Mouse (Mus musculus) midbrain, embryonic 16.5 days (tissue): ENCODE data around the gene Ndufa7. TPM values are rescaled to one million over a fixed set of nuclear protein-coding genes. Genes with fewer than 3 reads are reported as not detected.

Experiments
- ATAC-seq: fragments of 200-750 bp; cut with Nextera tagmentation; 2 replicates; pipeline ENCODE4 v1.8.0; 2017; ENCODE audit warnings: moderate TSS enrichment
- H3K27ac ChIP-seq: fragments of 300-500 bp; sonication (generic); 2 replicates; pipeline ENCODE4 v1.5.1; 2014; ENCODE audit warnings: mild to moderate bottlenecking, low read length, mixed read lengths
- H3K27me3 ChIP-seq: fragments of 300-500 bp; sonication (generic); 2 replicates; pipeline ENCODE4 v1.6.1; 2014; ENCODE audit warnings: low read depth, low read length, mixed read lengths; ENCODE audit not compliant: control insufficient read depth, insufficient read depth
- H3K36me3 ChIP-seq: fragments of 300-500 bp; sonication (generic); 2 replicates; pipeline ENCODE4 v1.6.1; 2014; ENCODE audit warnings: mild to moderate bottlenecking, low read length, moderate library complexity, mixed read lengths; ENCODE audit not compliant: control insufficient read depth, insufficient read depth
- H3K4me1 ChIP-seq: fragments of 300-500 bp; sonication (generic); 2 replicates; pipeline ENCODE4 v1.6.1; 2014; ENCODE audit warnings: mild to moderate bottlenecking, low read length, mixed read lengths; ENCODE audit not compliant: control insufficient read depth, insufficient read depth
- H3K4me2 ChIP-seq: fragments of 300-500 bp; sonication (generic); 2 replicates; pipeline ENCODE4 v1.6.1; 2014; ENCODE audit warnings: mild to moderate bottlenecking, low read length, mixed read lengths
- H3K4me3 ChIP-seq: fragments of 300-500 bp; sonication (generic); 2 replicates; pipeline ENCODE4 v1.5.1; 2014; ENCODE audit warnings: low read depth, mild to moderate bottlenecking, low read length, moderate library complexity, mixed read lengths
- H3K9ac ChIP-seq: fragments of 300-500 bp; sonication (generic); 2 replicates; pipeline ENCODE4 v1.6.1; 2014; ENCODE audit warnings: low read depth, low read length, mixed read lengths
- H3K9me3 ChIP-seq: fragments of 300-500 bp; sonication (generic); replicated peaks from 2 replicates; pipeline ENCODE4 v1.6.1; 2014; ENCODE audit warnings: mild to moderate bottlenecking, low read length, mixed read lengths; ENCODE audit not compliant: control insufficient read depth, poor library complexity, severe bottlenecking
- WGBS: fragments of 180-500 bp; shearing (Covaris S2); extraction: QIAGEN DNeasy Blood & Tissue Kit; methylation state at CpG from one replicate; pipeline ENCODE4 v1.1.7; 2014; 5-methylcytosine and 5-hydroxymethylcytosine counted together
- polyA plus RNA-seq: library from polyadenylated mRNA; unstranded; fragments of >200 nt; fragmentation: Nextera tagmentation; extraction: Ambion mirVana; gene quantifications from 2 replicates; pipeline ENCODE4 v1.2.1, GENCODE M21; 2015

Ndufa7 gene
- polyA plus RNA-seq, 1 experiment from 2014 or later: 428 TPM

DNA sequence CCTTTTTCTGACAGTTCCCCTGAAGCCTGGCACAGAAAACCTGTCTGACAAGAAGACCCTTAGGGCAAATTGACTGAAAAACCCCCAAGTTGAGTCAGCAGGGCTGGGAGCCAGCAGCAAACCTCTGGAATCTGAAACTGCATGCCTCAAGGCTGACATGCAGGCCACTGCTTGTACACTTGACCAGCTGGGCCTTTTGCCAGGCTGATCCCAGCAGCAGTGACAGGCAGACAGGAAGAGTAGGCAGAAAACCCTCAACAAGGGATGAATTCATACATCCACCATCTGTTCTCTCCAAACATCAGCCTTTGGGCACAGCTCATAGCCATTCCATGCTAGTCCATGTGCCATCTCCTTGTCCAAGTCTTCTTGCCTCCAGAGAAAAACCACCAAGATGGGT, 41.0 kb upstream of the Ndufa7 start:
- no peak for ATAC-seq

DNA sequence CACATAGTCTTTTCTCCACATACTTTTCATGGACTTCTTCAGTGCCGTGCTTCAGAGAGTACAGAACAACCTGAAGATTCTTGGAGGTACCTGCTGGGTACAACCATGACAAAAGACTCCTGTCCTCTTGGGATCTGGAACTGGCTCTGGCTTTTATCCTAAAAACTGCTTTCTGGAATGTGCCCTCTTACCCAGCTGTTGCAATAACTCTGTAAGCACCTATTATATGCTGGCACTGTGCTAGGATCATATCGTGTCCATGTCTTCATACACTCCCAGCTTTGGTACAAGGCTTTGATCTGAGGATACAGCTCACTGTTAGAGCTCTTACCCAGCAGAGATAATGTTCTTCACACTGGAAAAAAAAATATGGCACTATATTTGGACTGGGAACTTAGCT, 39.4 kb upstream of the Ndufa7 start:
- Histone ChIP-seq H3K36me3 (no peaks in the 10 kb centered on the region), H3K4me2 (no peak overlapping the region), H3K4me1 (peaks cover 12% of the 10 kb centered on the region; the same call in 1 of the 2 replicates), H3K9ac (no peak overlapping the region), H3K27ac (no peak overlapping the region), H3K4me3 (no peak overlapping the region), H3K9me3 (no peaks in the 10 kb centered on the region), H3K27me3 (no peaks in the 10 kb centered on the region)
- ATAC-seq: no peak
- WGBS: 92% methylated on average over 2 of the region's 2 CpGs

More for the DNA sequence above, 41.0 kb upstream of the Ndufa7 start:
- no peak overlapping the region for H3K9ac ChIP-seq
- H3K4me3 ChIP-seq: no peak overlapping the region
- H3K27me3 ChIP-seq: no peaks in the 10 kb centered on the region
- peaks cover 12% of the 10 kb centered on the region; the same call in 1 of the 2 replicates for H3K4me1 ChIP-seq
- H3K4me2 ChIP-seq: no peak overlapping the region
- no peak overlapping the region for H3K27ac ChIP-seq
- H3K9me3 ChIP-seq: no peaks in the 10 kb centered on the region
- H3K36me3 ChIP-seq: no peaks in the 10 kb centered on the region

GRCm38 (mm10) chr17:33786375-33786774, 38.0 kb upstream of the Ndufa7 start:
- WGBS: 88% methylated on average over 18 of the region's 18 CpGs
- ATAC-seq: no peak
- no peaks in the 10 kb centered on the region for H3K27me3 ChIP-seq

GRCm38 (mm10) chr17:33788732-33789131, 35.6 kb upstream of the Ndufa7 start:
- Histone ChIP-seq H3K9ac (no peak overlapping the region), H3K4me3 (no peak overlapping the region), H3K4me1 (no peaks in the 10 kb centered on the region), H3K9me3 (no peaks in the 10 kb centered on the region), H3K36me3 (no peaks in the 10 kb centered on the region), H3K27me3 (no peaks in the 10 kb centered on the region), H3K4me2 (no peak overlapping the region), H3K27ac (no peak overlapping the region)
- WGBS: 83% methylated on average over 4 of the region's 4 CpGs
- no peak for ATAC-seq

More at GRCm38 (mm10) chr17:33786375-33786774, 38.0 kb upstream of the Ndufa7 start:
- Histone ChIP-seq H3K9ac (no peak overlapping the region), H3K4me1 (peaks cover 5% of the 10 kb centered on the region; the same call in 1 of the 2 replicates), H3K4me3 (no peak overlapping the region), H3K9me3 (no peaks in the 10 kb centered on the region), H3K27ac (no peak overlapping the region), H3K4me2 (no peak overlapping the region), H3K36me3 (no peaks in the 10 kb centered on the region)

DNA sequence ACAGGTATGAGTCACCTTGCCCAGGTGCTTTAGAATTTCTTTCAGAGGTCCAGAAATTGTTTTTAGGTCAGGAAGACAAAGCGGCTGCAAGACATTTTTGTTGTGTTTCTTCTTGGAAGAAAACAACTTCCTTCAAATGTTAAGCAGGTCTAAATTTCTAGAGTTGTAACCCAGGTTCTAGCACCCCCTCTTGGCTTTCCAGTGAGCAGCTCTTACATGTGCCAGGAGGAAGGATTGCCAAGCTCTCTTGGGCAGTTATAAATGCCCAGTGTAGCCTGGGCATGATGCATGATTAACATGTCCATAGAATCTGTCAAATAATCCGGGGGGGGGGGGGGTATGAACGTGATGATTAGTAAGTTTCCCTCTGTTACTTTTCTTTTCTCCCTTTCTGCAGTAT, 26.1 kb upstream of the Ndufa7 start:
- no peaks in the 10 kb centered on the region for H3K36me3 ChIP-seq
- no peak overlapping the region for H3K4me3 ChIP-seq
- no peak overlapping the region for H3K27ac ChIP-seq
- no peak overlapping the region for H3K9ac ChIP-seq
- H3K9me3 ChIP-seq: no peaks in the 10 kb centered on the region
- no peaks in the 10 kb centered on the region for H3K4me1 ChIP-seq
- H3K27me3 ChIP-seq: no peaks in the 10 kb centered on the region
- no peak overlapping the region for H3K4me2 ChIP-seq
- no peak for ATAC-seq
- WGBS: 50% methylated on average over 3 of the region's 3 CpGs

- Histone ChIP-seq H3K27me3 (no peaks in the 10 kb centered on the region), H3K9me3 (no peaks in the 10 kb centered on the region), H3K36me3 (no peaks in the 10 kb centered on the region), H3K4me3 (no peak overlapping the region), H3K4me2 (no peak overlapping the region), H3K4me1 (no peaks in the 10 kb centered on the region), H3K27ac (no peak overlapping the region), H3K9ac (no peak overlapping the region)
- WGBS: 77% methylated on average over 1 of the region's 1 CpGs
- ATAC-seq: no peak
Observed at GRCm38 (mm10) chr17:33799277-33799676, 25.1 kb upstream of the Ndufa7 start.

DNA sequence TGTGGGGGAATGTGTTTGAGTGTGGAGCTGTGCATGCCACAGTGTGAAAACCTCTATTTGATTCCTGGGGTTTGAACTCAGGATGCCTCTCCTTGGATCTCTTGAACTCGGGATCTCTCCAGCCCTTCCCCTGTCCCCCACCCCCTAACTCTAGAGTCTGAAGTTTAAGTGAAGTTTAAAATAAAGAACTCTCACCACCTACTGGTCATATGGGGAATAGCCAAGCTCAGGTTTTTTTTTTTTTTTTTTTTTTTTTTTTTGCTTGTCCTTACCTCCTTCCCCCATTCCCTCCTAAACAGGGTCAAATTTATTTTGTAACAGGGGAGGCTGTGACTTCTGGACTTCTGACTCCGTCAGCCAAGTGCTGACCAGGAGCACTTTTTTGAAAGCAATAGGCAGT, 22.2 kb upstream of the Ndufa7 start:
- H3K4me2 ChIP-seq: no peak overlapping the region
- no peak overlapping the region for H3K9ac ChIP-seq
- H3K4me3 ChIP-seq: no peak overlapping the region
- no peaks in the 10 kb centered on the region for H3K9me3 ChIP-seq
- no peaks in the 10 kb centered on the region for H3K36me3 ChIP-seq
- H3K4me1 ChIP-seq: no peaks in the 10 kb centered on the region
- no peak for ATAC-seq
- H3K27me3 ChIP-seq: no peaks in the 10 kb centered on the region; the same call in 1 of the 2 replicates
- H3K27ac ChIP-seq: no peak overlapping the region
- WGBS: 3% methylated on average over 2 of the region's 2 CpGs

DNA sequence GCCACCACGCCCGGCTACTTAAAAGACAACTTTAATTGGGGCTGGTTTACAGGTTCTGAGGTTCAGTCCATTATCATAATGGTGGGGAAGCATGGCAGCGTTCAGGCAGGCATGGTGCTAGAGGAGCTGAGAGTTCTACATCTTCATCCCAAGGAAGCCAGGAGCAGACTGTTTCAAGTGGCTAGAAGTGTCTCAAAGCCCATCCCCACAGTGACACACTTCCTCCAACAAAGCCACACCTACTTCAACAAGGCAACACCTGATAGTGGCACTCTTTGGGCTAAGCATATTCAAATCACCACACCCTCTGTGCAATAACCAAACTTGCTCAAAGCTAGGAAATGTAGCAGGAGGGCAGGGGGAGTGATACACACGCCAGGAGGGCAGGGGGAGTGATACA, 20.2 kb upstream of the Ndufa7 start:
- Histone ChIP-seq H3K9me3 (no peaks in the 10 kb centered on the region), H3K4me2 (no peak overlapping the region), H3K27ac (no peak overlapping the region), H3K36me3 (no peaks in the 10 kb centered on the region), H3K4me3 (no peak overlapping the region), H3K4me1 (no peaks in the 10 kb centered on the region), H3K27me3 (no peaks in the 10 kb centered on the region; the same call in 1 of the 2 replicates), H3K9ac (no peak overlapping the region)
- 57% methylated on average over 4 of the region's 4 CpGs for WGBS
- no peak for ATAC-seq

GRCm38 (mm10) chr17:33804745-33805144, 19.6 kb upstream of the Ndufa7 start:
- Histone ChIP-seq H3K4me3 (no peak overlapping the region), H3K4me1 (no peaks in the 10 kb centered on the region), H3K9ac (no peak overlapping the region), H3K36me3 (no peaks in the 10 kb centered on the region), H3K9me3 (no peaks in the 10 kb centered on the region), H3K27me3 (no peaks in the 10 kb centered on the region; the same call in 1 of the 2 replicates), H3K4me2 (no peak overlapping the region), H3K27ac (no peak overlapping the region)
- 57% methylated on average over 1 of the region's 1 CpGs for WGBS
- ATAC-seq: no peak
